Mouse (Mus musculus): Measurements from ENCODE around the gene 1700024P04Rik.

DNA sequence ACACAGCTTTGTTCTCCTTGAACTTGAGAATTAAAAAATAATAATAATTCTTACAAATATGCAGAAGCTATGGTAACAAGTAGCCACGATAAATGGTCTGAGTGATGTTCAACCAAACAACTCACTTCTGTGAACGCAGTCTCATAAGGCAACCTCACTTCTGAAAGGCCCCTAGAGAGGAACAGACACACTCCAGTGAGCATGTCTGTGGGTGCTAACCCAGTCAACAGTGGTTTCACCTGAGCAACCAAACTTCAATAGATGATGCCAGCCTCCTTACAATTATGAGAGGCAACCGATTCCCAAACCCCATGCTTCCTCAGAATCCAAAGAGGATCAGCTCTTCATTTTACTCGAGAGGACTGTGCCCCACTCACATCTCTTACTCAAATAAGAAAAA lies 39.0 kb downstream of the 1700024P04Rik start:
- no peak for TF ChIP-seq TCF12 (IDR thresholded peaks at IDR 0.05; ENCODE audit: insufficient read depth, poor library complexity, severe bottlenecking)
- no peak for TF ChIP-seq TCF3 (IDR thresholded peaks at IDR 0.05; ENCODE audit: insufficient read length, low read depth)
- no peak for TF ChIP-seq POLR2A (IDR thresholded peaks at IDR 0.05; ENCODE audit: insufficient read length, low read depth)
- TF ChIP-seq MYOG (IDR thresholded peaks at IDR 0.05; ENCODE audit: control insufficient read depth in 1 of 3, insufficient read depth in 1 of 3, insufficient read length in 2 of 3, low read depth in 2 of 3): no peak
- TF ChIP-seq CEBPB (IDR thresholded peaks at IDR 0.05; ENCODE audit: insufficient read depth, poor library complexity, severe bottlenecking): no peak
- no peak for TF ChIP-seq USF1 (IDR thresholded peaks at IDR 0.05; ENCODE audit: low read depth)
